Mouse (Mus musculus): ENCODE measurements at regions not wholly inside any gene's neighbourhood (a gene's known extent, or its start where the extent isn't known, plus 50 kb on each side); places are given as distances from the start of the nearest gene placed in this dataset.

DNA sequence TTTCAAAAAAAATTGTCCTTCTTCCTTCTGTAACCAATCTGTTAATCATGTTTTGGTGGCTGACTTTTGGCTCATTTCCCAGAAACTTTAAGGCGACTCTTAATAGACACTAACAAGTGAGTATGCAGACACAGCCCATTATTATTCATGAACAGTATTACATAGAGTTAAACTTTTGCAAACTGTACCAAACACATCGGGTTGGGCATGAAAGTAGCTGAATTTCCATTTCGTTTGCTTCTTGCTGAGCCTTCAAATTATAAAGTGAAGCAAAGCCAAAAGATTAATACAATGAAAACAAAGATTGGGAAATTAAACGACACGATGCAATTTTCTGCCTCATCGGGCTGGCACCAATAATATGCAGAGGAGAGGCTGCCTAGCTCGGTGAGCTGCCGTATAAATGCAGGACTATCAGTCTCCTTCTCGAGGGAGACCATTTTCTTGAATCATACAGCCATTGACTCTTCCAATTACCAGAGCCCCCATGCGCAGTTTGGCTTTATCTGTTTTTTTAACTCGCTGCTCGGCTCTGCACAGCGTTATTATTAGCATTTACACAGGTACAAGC is 311.8 kb downstream of the Hace1 start:
- TF ChIP-seq POLR2A (IDR thresholded peaks at IDR 0.05; ENCODE audit: borderline replicate concordance, insufficient read depth, low read length) (no peak), CTCF (IDR thresholded peaks at IDR 0.05; ENCODE audit: borderline replicate concordance, insufficient read depth, low read depth, low read length) (no peak)
